Mouse (Mus musculus) forebrain, embryonic 15.5 days (tissue): ENCODE data around the gene Nlrp4a. TPM values are rescaled to one million over a fixed set of nuclear protein-coding genes. Genes with fewer than 3 reads are reported as not detected.
"Not testable (repeated sequence)": the region's sequence is repeated elsewhere in the genome, so short reads cannot be mapped to it uniquely, and the experiment has no call there.

Experiments
- ATAC-seq: fragments of 200-750 bp; cut with Nextera tagmentation; replicated peaks from 2 replicates; pipeline ENCODE4 v1.8.0; 2017; ENCODE audit warnings: mild to moderate bottlenecking, moderate TSS enrichment, moderate library complexity
- H3K27ac ChIP-seq: fragments of 300-500 bp; sonication (generic); replicated peaks from 2 replicates; pipeline ENCODE4 v1.5.1; 2015; ENCODE audit warnings: mild to moderate bottlenecking, inconsistent platforms
- H3K27me3 ChIP-seq: fragments of 300-500 bp; sonication (generic); 2 replicates; pipeline ENCODE4 v1.6.1; 2015; ENCODE audit warnings: inconsistent platforms
- H3K36me3 ChIP-seq: fragments of 300-500 bp; sonication (generic); 2 replicates; pipeline ENCODE4 v1.6.1; 2015; ENCODE audit warnings: mild to moderate bottlenecking, inconsistent platforms
- H3K4me1 ChIP-seq: fragments of 300-500 bp; sonication (generic); 2 replicates; pipeline ENCODE4 v1.6.1; 2015; ENCODE audit warnings: inconsistent platforms
- H3K4me2 ChIP-seq: fragments of 300-500 bp; sonication (generic); replicated peaks from 2 replicates; pipeline ENCODE4 v1.6.1; 2015; ENCODE audit warnings: mild to moderate bottlenecking, inconsistent platforms
- H3K4me3 ChIP-seq: fragments of 300-500 bp; sonication (generic); 2 replicates; pipeline ENCODE4 v1.5.1; 2015; ENCODE audit warnings: mild to moderate bottlenecking, inconsistent platforms
- H3K9ac ChIP-seq: fragments of 300-500 bp; sonication (generic); replicated peaks from 2 replicates; pipeline ENCODE4 v1.6.1; 2015; ENCODE audit warnings: mild to moderate bottlenecking, inconsistent platforms
- H3K9me3 ChIP-seq: fragments of 300-500 bp; sonication (generic); 2 replicates; pipeline ENCODE4 v1.6.1; 2016; ENCODE audit warnings: inconsistent platforms
- WGBS: fragments of 180-500 bp; shearing (Covaris S2); methylation state at CpG from one replicate; pipeline ENCODE4 v1.1.7; 2015; ENCODE audit warnings: mixed read lengths; 5-methylcytosine and 5-hydroxymethylcytosine counted together
- polyA plus RNA-seq: library from polyadenylated mRNA; unstranded; fragments of >200 nt; fragmentation: Nextera tagmentation; extraction: Ambion mirVana; gene quantifications from 2 replicates; pipeline ENCODE4 v1.2.1, GENCODE M21; 2015

The Nlrp4a gene
- not detected in 2 replicates for polyA plus RNA-seq

DNA sequence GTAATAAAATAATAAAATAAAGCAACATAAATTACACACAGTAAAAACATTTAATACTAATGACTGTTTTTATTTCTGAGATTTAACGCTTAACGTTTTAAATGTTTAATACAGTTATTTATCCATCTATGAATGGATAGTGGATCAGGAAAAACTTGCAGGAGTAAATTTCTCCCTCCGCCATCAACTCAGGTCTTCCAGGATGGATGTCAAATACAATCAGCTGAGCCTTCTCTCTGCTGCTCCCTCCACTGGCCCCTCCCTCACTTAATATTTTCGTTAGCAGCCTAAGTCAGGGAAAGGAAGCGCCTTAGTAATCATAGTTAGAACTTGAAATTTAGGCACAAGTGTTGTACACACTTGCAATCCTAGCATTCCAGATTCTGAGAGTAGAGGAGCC is at the start of gene Nlrp4a:
Gene Nlrp4a, plus strand, starts transcription at position 301 of the 400 bp plus-strand sequence.
- Histone ChIP-seq H3K9ac (no peak within 1 kb of the TSS), H3K4me3 (no peak within 1 kb of the TSS), H3K27me3 (no peaks in the 10 kb centered on the region), H3K27ac (no peak within 1 kb of the TSS), H3K4me2 (no peak within 1 kb of the TSS), H3K9me3 (peaks cover 4% of the 10 kb centered on the region), H3K36me3 (no peaks in the 10 kb centered on the region), H3K4me1 (no peaks in the 10 kb centered on the region)
- 85% methylated on average over 5 of the region's 5 CpGs for WGBS
- no peak for ATAC-seq

DNA sequence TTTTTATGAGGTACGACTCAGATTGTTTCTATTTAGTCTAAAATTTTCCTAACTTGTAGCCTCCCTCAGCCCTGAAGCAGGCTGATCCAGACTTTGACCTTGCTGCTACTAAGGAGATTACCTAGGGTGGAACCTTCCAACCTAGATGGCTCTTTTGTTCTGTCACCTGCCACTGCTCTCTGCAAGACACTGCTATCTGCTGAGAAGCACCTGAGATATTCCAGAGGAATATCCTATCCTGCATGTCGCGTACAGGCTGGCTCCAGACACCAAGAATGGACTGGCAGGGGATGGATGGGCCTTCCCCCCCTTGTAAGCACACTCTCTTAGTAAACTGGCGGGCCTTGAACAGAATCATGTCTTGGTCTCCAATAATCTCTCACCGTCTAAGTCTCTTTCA is 48.2 kb upstream of the Nlrp4a start:
- H3K4me3 ChIP-seq, H3K4me1 ChIP-seq, H3K36me3 ChIP-seq, H3K27ac ChIP-seq, H3K9me3 ChIP-seq, ATAC-seq, H3K4me2 ChIP-seq, H3K27me3 ChIP-seq, H3K9ac ChIP-seq: not testable (repeated sequence)
- WGBS: 88% methylated on average over 5 of the region's 5 CpGs

DNA sequence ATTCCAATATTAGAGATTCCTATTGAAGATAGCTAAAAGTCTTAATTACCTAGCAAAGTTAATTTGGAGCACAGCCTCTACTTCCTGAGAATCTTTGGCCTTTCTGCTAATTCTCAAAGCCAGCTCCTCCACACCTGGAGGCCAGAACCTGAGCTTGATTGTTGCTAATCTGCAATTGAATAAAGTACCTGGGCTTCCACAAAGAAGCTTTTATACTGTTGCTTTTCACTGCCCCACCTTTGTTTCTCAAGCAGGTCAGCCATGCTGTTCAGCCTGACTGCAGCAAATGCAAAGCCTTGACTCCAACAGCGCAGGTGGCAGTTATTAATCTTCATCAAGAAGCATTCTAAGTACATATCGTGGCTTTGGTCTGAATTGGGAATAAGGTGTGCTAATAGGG is 43.8 kb upstream of the Nlrp4a start:
- H3K27me3 ChIP-seq, H3K4me3 ChIP-seq, H3K9me3 ChIP-seq, H3K4me1 ChIP-seq, H3K36me3 ChIP-seq, ATAC-seq, H3K27ac ChIP-seq, H3K4me2 ChIP-seq, H3K9ac ChIP-seq: not testable (repeated sequence)
- WGBS: 80% methylated on average over 2 of the region's 2 CpGs

DNA sequence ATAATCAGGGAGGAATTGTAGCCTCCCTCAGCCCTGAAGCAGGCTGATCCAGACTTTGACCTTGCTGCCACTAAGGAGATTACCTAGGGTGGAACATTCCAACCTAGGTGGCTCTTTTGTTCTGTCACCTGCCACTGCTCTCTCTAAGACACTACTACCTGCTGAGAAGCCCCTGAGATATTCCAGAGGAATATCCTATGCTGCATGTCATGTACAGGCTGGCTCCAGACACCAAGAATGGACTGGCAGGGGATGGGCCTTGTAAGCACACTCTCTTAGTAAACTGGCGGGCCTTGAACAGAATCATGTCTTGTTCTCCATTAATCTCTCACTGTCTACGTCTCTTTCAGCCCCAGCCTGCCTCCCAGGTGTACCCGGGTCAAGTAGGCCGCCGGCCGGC is 43.1 kb upstream of the Nlrp4a start:
- 88% methylated on average over 6 of the region's 6 CpGs for WGBS
- H3K9me3 ChIP-seq, H3K27ac ChIP-seq, H3K36me3 ChIP-seq, H3K4me2 ChIP-seq, H3K4me3 ChIP-seq, H3K27me3 ChIP-seq, H3K4me1 ChIP-seq, ATAC-seq, H3K9ac ChIP-seq: not testable (repeated sequence)

DNA sequence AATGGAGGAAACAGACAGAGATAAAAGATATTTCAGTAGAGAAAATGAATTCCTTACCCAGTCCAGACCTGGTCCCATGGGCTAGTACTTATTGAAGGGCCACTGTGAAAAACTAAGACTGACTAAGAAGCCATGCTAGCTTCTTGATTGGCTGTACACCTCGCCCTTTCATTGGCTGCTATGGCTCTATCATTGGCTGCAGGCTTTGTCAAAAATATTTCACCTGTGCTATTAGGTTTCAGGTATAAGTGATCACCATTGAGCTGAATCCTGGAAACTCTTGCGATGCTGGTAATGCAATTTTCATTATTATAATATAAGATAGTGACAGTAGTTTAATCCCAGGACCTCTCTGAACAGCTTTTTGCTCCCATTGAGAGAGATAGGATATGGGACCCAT is 31.3 kb upstream of the Nlrp4a start, which contains the start of gene Nlrp9c:
Gene Nlrp9c, minus strand, starts transcription at position 101 of the 400 bp plus-strand sequence.
- not testable (repeated sequence) for H3K4me1 ChIP-seq, H3K27me3 ChIP-seq, H3K27ac ChIP-seq, H3K36me3 ChIP-seq, ATAC-seq, H3K4me2 ChIP-seq, H3K9ac ChIP-seq, H3K4me3 ChIP-seq
- WGBS: 59% methylated on average over 2 of the region's 2 CpGs
- H3K9me3 ChIP-seq: peaks cover 16% of the 10 kb centered on the region; the same call in 1 of the 2 replicates

DNA sequence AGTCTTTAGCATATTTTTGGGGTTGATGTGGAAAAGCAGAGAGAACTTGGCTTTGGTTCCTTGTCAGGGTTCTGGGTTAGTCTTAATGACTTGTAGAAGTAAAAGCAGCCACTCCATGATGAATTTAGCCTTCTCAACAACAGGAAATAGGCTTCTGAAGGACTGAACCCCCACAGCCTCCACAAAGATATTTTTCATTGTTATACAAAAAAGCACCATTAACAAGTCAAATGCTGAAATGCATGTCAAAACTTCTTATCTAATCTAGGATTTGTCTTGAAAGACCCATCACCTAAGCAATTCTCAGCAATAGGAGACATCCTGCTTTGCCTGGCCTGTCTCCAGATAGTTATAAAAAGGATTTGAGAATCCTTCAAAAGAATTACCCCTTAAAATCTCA is 41.8 kb downstream of the Nlrp4a start:
- no peak overlapping the region for H3K4me3 ChIP-seq
- peaks cover 20% of the 10 kb centered on the region for H3K9me3 ChIP-seq
- H3K4me1 ChIP-seq: no peaks in the 10 kb centered on the region
- ATAC-seq: no peak
- no peak overlapping the region for H3K9ac ChIP-seq
- no peaks in the 10 kb centered on the region for H3K36me3 ChIP-seq
- no peak overlapping the region for H3K4me2 ChIP-seq
- no peak overlapping the region for H3K27ac ChIP-seq
- no peaks in the 10 kb centered on the region for H3K27me3 ChIP-seq

DNA sequence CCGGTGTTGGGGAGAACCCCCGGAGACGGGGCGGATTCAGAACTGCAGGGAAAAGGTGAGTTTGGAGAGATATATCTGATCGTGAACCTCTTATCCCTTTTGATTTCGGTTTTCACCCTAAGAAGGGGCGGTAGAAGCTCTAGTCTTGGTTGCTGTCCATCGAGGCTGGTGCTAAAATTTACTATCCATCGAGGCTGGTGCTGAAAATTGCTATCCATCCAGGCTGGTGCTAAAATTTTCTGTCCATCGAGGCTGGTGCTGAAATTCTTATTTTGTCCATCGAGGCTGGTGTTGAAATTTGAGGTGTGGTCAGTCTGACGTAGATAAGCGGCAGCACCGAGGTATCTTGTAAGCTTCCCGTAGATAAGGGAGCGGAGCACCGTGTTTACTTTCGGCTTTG is 54.6 kb downstream of the Nlrp4a start:
- H3K27me3 ChIP-seq, H3K4me3 ChIP-seq, H3K9ac ChIP-seq, H3K9me3 ChIP-seq, H3K4me1 ChIP-seq, H3K27ac ChIP-seq, H3K4me2 ChIP-seq, H3K36me3 ChIP-seq, ATAC-seq: not testable (repeated sequence)
- WGBS: 84% methylated on average over 18 of the region's 18 CpGs

Other genes starting within 250 kb of the Nlrp4a start
- gene Vmn1r184, start 174.8 kb upstream of the Nlrp4a start, polyA plus RNA-seq: not detected in 2 replicates
- not detected in 2 replicates for gene Cyp2a4, start 127.9 kb upstream of the Nlrp4a start, polyA plus RNA-seq
- gene Nlrp9c, start 31.4 kb upstream of the Nlrp4a start, polyA plus RNA-seq: not detected in 2 replicates
- gene Nlrp9a, start 99.9 kb downstream of the Nlrp4a start, polyA plus RNA-seq: not detected in 2 replicates
- gene Vmn1r185, start 183.4 kb downstream of the Nlrp4a start, polyA plus RNA-seq: not detected in 2 replicates